Mouse (Mus musculus) kidney, embryonic 14.5 days (tissue): ENCODE measurements around the gene Nmnat3. TPM values are rescaled to one million over a fixed set of nuclear protein-coding genes. Genes with fewer than 3 reads are reported as not detected.
A peak's percentile ranks its signal among the peaks of the same experiment; 100 is the strongest.

Experiments
- ATAC-seq: fragments of 200-750 bp; cut with Nextera tagmentation; 2 replicates; pipeline ENCODE4 v1.8.0; 2017; ENCODE audit warnings: moderate number of reproducible peaks, mild to moderate bottlenecking, moderate TSS enrichment, moderate library complexity; ENCODE audit not compliant: low FRiP score, low TSS enrichment
- H3K27ac ChIP-seq: fragments of 300-500 bp; sonication (generic); 2 replicates; pipeline ENCODE4 v1.5.1; 2014; ENCODE audit warnings: low read depth, mild to moderate bottlenecking, low read length, moderate library complexity, mixed read lengths
- H3K27me3 ChIP-seq: fragments of 300-500 bp; sonication (generic); 2 replicates; pipeline ENCODE4 v1.6.1; 2014; ENCODE audit warnings: mild to moderate bottlenecking, low read length; ENCODE audit not compliant: control insufficient read depth, insufficient read depth
- H3K36me3 ChIP-seq: fragments of 300-500 bp; sonication (generic); 2 replicates; pipeline ENCODE4 v1.6.1; 2014; ENCODE audit warnings: low read length, mixed read lengths; ENCODE audit not compliant: control insufficient read depth, insufficient read depth
- H3K4me1 ChIP-seq: fragments of 300-500 bp; sonication (generic); 2 replicates; pipeline ENCODE4 v1.6.1; 2014; ENCODE audit warnings: low read length, mixed read lengths; ENCODE audit not compliant: control insufficient read depth, insufficient read depth
- H3K4me2 ChIP-seq: fragments of 300-500 bp; sonication (generic); replicated peaks from 2 replicates; pipeline ENCODE4 v1.6.1; 2014; ENCODE audit warnings: low read depth, mild to moderate bottlenecking, low read length
- H3K4me3 ChIP-seq: fragments of 300-500 bp; sonication (generic); 2 replicates; pipeline ENCODE4 v1.5.1; 2014; ENCODE audit warnings: mild to moderate bottlenecking, low read length
- H3K9ac ChIP-seq: fragments of 300-500 bp; sonication (generic); 2 replicates; pipeline ENCODE4 v1.6.1; 2014; ENCODE audit warnings: low read depth, mild to moderate bottlenecking, low read length, moderate library complexity
- H3K9me3 ChIP-seq: fragments of 300-500 bp; sonication (generic); 2 replicates; pipeline ENCODE4 v1.6.1; 2016; ENCODE audit warnings: low read length; ENCODE audit not compliant: control insufficient read depth
- WGBS: fragments of 180-500 bp; shearing (Covaris S2); extraction: QIAGEN DNeasy Blood & Tissue Kit; methylation state at CpG from one replicate; pipeline ENCODE4 v1.1.7; 2014; 5-methylcytosine and 5-hydroxymethylcytosine counted together
- polyA plus RNA-seq: library from polyadenylated mRNA; unstranded; fragments of >200 nt; fragmentation: Nextera tagmentation; extraction: Ambion mirVana; gene quantifications from 2 replicates; pipeline ENCODE4 v1.2.1, GENCODE M21; 2014

Nmnat3 gene
- polyA plus RNA-seq, 1 experiment from 2014 or later, result 8.4 TPM

- Histone ChIP-seq H3K36me3 (no peaks in the 10 kb centered on the region), H3K4me3 (no peak overlapping the region), H3K9me3 (no peaks in the 10 kb centered on the region), H3K27me3 (no peaks in the 10 kb centered on the region), H3K27ac (no peak overlapping the region), H3K4me1 (peaks cover 12% of the 10 kb centered on the region), H3K9ac (no peak overlapping the region), H3K4me2 (no peak overlapping the region)
- 88% methylated on average over 3 of the region's 3 CpGs for WGBS
- ATAC-seq, result no peak
Observed at GRCm38 (mm10) chr9:98298761-98299160, 11.5 kb downstream of the Nmnat3 start.

DNA sequence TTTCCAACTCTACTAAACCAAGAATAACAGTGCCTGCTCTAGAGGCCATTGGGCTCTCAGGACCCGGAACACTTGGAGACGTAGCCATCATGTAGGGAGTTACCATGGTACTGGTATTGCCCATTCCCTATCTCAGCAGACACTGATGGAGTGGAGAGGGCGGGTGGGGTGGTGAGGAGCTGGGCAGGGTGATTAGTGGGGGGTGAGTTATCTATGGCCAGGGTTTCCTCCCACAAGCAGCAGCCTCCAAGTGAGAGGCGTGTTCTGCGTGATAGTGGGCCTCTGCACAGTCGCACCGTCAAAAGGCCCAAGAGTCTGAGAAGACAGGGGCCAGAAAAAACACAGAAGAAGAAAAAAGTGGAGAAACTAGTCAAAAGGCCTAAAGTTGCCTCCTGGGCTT is 12.0 kb downstream of the Nmnat3 start:
- Histone ChIP-seq H3K27me3 (no peaks in the 10 kb centered on the region), H3K4me1 (peaks cover 12% of the 10 kb centered on the region)
- WGBS, result 67% methylated on average over 7 of the region's 7 CpGs

GRCm38 (mm10) chr9:98300582-98300981 is 13.3 kb downstream of the Nmnat3 start:
- Histone ChIP-seq H3K27me3 (no peaks in the 10 kb centered on the region), H3K9ac (no peak overlapping the region), H3K36me3 (no peaks in the 10 kb centered on the region), H3K9me3 (no peaks in the 10 kb centered on the region), H3K4me2 (no peak overlapping the region), H3K4me3 (no peak overlapping the region), H3K4me1 (peaks cover 12% of the 10 kb centered on the region), H3K27ac (no peak overlapping the region)
- 24% methylated on average over 7 of the region's 7 CpGs for WGBS
- ATAC-seq, result peak; percentile 81

More for the DNA sequence above, 12.0 kb downstream of the Nmnat3 start:
- ATAC-seq, result no peak
- Histone ChIP-seq H3K27ac (no peak overlapping the region), H3K36me3 (no peaks in the 10 kb centered on the region), H3K9me3 (no peaks in the 10 kb centered on the region), H3K9ac (no peak overlapping the region), H3K4me2 (no peak overlapping the region), H3K4me3 (no peak overlapping the region)

DNA sequence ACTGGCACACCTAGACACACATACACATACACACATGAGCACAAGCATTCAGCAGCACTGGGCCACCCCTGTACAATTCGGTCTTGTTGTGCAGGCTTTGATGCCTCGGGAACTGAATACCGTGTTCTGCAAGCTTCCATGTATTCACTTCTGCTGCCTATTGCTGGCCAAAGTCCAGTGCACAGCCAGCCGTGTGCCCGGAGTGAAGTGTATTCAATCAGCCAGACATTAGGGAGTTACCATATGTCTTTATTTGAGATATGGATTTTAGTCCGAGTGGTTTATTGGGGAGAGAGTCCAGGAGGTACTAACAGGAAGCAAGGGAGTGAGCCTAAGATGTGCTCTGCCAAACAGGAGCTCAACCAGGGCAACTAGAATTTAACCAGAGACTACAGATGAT is 19.8 kb downstream of the Nmnat3 start:
- H3K4me1 ChIP-seq, result no peaks in the 10 kb centered on the region
- no peak for ATAC-seq
- H3K4me2 ChIP-seq, result no peak overlapping the region
- H3K27ac ChIP-seq, result no peak overlapping the region
- no peaks in the 10 kb centered on the region for H3K36me3 ChIP-seq
- H3K9ac ChIP-seq, result no peak overlapping the region
- 71% methylated on average over 6 of the region's 6 CpGs for WGBS
- no peak overlapping the region for H3K4me3 ChIP-seq
- H3K27me3 ChIP-seq, result no peaks in the 10 kb centered on the region; the same call in 1 of the 2 replicates
- no peaks in the 10 kb centered on the region for H3K9me3 ChIP-seq

DNA sequence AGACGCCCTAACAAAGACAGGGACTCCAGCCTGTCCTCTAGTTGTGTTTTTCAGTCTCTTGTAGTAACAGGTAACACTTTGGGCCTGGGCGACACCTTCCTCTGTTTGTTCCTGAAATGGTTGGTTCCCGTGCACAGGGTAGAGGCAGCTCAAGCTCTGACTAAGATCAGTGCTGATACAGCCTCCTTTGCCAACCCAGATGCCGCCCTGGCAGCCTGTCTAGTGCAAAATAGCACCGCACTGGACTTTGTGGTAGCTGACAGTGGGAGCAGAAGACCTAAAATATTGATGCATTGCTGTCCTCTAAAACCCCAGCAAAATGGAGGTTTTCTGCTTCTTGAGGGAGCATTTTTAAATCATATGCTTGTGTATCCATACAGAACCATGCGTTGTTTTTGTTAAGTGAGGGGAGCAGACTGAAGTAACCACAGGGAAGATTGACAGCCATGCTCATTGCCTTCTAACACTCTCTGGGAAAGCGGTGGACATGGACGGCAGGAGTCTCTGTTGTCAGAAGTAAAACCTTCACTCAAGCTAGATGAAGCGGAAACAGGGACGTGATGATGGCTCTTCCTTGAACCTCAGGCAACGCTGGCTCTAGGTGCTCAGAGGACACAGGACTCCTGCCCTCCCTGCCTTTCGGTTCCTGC is 24.2 kb downstream of the Nmnat3 start:
- 55% methylated on average over 12 of the region's 12 CpGs for WGBS
- Histone ChIP-seq H3K9ac (no peak overlapping the region), H3K4me1 (no peaks in the 10 kb centered on the region), H3K27me3 (no peaks in the 10 kb centered on the region; the same call in 1 of the 2 replicates), H3K9me3 (no peaks in the 10 kb centered on the region), H3K4me2 (no peak overlapping the region), H3K27ac (no peak overlapping the region), H3K36me3 (no peaks in the 10 kb centered on the region), H3K4me3 (no peak overlapping the region)
- ATAC-seq, result no peak

DNA sequence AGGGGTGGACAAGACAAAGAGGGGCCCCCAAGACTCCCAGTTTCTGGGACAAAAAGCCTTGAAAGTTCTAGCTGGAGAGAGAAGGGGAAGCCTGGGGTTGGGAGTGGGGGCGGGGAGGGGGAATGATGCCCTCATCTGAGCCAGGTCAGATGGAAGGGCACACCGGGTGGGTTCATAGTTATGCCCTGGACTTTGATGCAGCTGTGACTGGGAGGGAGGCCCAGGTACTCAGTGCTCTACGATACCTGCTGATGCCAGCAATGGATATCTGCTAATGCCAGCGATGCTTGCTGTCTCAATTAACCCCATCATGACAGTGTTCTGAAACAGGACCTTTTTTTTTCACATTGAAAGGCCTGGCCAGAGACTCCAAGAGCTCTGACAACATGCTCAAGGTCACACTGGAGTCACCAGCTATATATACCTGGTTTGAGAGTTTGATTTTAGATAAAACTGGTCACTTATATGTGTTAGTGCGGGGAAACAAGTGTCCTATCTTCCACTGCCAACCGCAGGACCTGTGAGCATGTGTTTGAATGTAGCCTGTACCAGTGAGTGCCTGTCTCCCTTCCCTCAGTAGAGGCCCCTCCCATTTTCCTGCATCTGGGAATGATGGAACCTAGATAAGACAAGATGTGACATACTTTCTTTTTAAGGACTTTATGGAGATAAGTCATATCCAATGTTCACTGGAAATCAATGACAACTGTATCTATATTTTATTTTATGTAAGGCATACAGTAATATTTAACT is 25.6 kb downstream of the Nmnat3 start:
- no peak overlapping the region for H3K9ac ChIP-seq
- no peaks in the 10 kb centered on the region for H3K4me1 ChIP-seq
- no peak overlapping the region for H3K4me2 ChIP-seq
- H3K4me3 ChIP-seq, result no peak overlapping the region
- no peak overlapping the region for H3K27ac ChIP-seq
- WGBS, result 79% methylated on average over 6 of the region's 6 CpGs
- H3K27me3 ChIP-seq, result no peaks in the 10 kb centered on the region
- ATAC-seq, result no peak
- H3K9me3 ChIP-seq, result no peaks in the 10 kb centered on the region
- no peaks in the 10 kb centered on the region for H3K36me3 ChIP-seq

DNA sequence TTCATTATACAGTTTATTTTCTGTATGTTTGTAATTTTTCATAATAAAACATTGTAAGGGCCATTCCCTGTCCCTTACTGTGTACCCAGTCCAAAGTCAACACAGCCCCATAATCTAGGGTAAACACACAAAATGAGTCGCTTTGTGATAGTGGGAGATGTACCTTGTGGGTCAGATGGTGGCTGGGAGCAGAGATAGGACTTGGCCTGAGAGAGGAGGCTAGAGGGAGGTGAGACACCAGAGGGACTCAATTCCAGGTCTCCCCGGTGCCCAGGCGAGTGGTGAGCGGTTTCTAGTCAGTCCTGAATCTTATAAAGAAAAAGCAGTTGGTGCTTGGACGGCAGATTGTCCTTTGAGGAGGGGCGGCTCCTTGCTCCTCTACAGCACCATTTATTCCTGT is 26.4 kb downstream of the Nmnat3 start:
- WGBS, result 84% methylated on average over 6 of the region's 6 CpGs
- H3K4me3 ChIP-seq, result no peak overlapping the region
- no peak overlapping the region for H3K27ac ChIP-seq
- H3K36me3 ChIP-seq, result no peaks in the 10 kb centered on the region
- H3K27me3 ChIP-seq, result no peaks in the 10 kb centered on the region
- no peak overlapping the region for H3K4me2 ChIP-seq
- H3K4me1 ChIP-seq, result no peaks in the 10 kb centered on the region
- no peaks in the 10 kb centered on the region for H3K9me3 ChIP-seq
- H3K9ac ChIP-seq, result no peak overlapping the region
- ATAC-seq, result no peak

DNA sequence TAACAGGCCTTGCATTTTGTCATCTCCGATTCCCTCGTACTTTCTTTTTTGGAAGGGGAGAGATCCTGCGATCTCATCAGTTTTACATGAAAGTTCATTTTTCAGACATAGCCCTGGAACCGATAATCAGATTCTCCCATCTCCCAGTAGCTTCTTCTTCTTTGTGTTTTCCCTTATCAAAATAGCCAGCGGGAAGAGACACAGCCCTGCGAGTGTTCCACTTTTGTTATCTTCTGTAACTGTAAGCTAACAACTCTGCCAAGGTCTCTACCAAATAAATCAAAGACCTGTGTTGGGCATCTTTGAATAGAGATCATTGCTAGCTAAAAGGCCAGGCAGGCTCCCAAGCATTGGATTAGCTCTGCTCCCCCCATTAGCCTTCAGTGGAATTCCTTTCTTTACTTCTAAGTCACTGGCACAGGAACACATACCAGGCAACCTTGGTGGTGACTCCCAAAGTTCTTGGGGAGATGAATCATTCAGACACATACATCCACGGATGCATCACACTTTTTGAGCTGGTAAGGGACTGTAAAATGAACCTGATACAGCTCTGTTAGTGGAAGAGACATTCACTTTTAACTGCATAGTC is 26.9 kb downstream of the Nmnat3 start:
- no peaks in the 10 kb centered on the region for H3K36me3 ChIP-seq
- H3K4me3 ChIP-seq, result no peak overlapping the region
- no peak overlapping the region for H3K4me2 ChIP-seq
- 81% methylated on average over 7 of the region's 7 CpGs for WGBS
- H3K27ac ChIP-seq, result no peak overlapping the region
- H3K9me3 ChIP-seq, result no peaks in the 10 kb centered on the region
- ATAC-seq, result no peak
- H3K27me3 ChIP-seq, result no peaks in the 10 kb centered on the region
- H3K9ac ChIP-seq, result no peak overlapping the region
- H3K4me1 ChIP-seq, result no peaks in the 10 kb centered on the region

- Histone ChIP-seq H3K4me2 (no peak overlapping the region), H3K27ac (no peak overlapping the region), H3K4me1 (no peaks in the 10 kb centered on the region), H3K4me3 (no peak overlapping the region), H3K36me3 (no peaks in the 10 kb centered on the region), H3K27me3 (no peaks in the 10 kb centered on the region), H3K9me3 (no peaks in the 10 kb centered on the region; the same call in 1 of the 2 replicates), H3K9ac (no peak overlapping the region)
- ATAC-seq, result peak; percentile 63
- WGBS, result 25% methylated on average over 4 of the region's 4 CpGs
Observed at GRCm38 (mm10) chr9:98317897-98318296, 30.7 kb downstream of the Nmnat3 start.
